Mouse (Mus musculus) liver, adult (tissue): ENCODE data around the gene Grid1.

Experiments used
- GATA4 ChIP-seq: IDR thresholded peaks from 2 replicates; pipeline ENCODE4 v1.6.1; 2014; ENCODE audit warnings: mild to moderate bottlenecking, low read length; ENCODE audit not compliant: insufficient replicate concordance

The Grid1 gene

DNA sequence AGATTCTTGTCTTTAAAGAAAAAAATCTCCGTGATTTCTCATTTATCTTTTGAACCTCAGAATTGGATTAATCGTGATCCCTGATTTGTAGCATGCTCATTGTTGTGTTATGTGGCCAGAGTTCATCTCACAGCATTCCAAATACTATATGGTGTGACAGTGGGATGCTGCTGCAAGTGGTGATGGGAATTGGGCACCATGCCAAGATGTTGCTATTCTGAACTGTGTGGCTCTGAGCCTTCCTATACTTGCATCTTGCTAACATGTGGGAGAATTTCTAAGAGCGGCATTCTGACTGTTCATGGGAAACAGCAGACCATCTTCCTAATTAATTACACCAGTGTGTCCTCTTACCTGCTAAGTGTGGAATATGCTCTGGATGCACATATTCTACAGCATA, 332.5 kb downstream of the Grid1 start:
- TF ChIP-seq GATA4: no peak

DNA sequence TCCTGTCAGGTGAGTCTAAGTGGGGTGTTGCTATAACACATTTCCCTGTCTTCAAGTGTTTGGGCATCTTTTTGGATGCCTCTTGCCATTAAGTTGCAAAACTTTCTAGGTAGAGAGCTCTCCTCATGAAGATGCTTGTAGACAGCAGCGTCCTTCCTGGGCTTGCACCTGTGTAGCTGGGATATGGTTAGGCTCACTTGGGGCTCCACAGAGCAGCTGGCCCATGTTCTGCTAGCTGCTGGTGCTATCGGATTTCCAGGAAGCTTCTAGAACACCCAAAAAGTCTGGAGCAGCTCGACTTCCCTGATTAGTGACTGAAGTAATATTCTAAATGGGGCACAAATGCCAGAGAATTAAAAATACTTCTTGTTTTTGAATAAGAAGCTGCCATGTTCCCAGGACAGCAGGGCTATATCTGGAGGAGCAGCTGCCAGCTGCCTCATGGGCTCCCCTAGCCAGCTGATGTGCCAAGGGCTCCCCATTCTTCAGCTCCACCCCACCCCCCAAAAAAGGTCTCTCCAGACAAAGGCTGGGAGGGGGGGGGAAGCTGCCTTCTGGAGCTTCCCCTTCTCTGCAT, 333.9 kb downstream of the Grid1 start:
- no peak for TF ChIP-seq GATA4

DNA sequence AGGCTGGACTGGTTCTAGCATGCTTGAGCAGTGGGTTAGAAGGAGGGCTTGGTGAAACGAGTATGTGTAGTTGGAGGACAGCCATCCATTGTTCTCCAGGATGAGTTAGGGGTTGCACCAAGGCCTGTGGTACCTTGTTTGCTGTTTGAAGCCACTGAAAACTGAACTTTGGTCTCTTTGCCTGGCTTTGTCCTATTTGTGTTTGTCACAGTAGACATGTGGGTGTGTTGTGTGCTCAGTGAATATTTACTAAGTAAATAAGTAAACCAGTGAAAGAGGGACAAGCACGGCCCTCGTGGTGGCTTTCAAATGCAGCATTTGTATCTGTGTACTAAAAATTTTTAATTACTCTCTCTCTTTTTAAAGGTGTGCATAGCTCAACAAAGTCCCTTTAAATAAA, 334.5 kb downstream of the Grid1 start:
- no peak for TF ChIP-seq GATA4

DNA sequence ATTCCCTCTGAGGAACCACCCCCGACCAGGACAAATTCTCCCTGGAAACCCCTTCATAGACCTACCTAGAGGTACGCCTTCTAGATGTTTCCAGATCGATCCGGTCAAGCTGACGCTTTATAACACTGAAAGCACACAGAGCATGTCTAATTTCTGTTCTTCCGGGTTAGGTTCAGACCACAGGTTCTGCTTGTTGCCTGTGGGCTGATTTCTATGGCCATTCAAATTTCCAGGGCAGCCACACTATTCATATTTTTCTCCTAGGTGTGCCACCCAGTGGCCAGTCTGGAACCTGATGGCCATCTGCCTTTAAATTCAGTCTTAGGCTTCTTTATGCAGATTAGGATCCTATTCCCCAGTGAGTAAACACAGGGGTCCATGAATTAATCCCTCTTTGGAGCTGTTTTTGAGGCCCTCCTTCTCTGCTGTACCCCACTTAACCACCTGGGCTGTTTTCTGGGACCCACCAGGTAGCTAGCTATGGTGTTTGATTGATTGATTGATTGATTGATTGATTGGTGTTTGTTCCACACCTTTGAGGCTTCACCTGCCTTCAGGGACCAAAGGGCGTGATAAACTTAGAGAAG, 337.3 kb downstream of the Grid1 start:
- TF ChIP-seq GATA4: no peak

DNA sequence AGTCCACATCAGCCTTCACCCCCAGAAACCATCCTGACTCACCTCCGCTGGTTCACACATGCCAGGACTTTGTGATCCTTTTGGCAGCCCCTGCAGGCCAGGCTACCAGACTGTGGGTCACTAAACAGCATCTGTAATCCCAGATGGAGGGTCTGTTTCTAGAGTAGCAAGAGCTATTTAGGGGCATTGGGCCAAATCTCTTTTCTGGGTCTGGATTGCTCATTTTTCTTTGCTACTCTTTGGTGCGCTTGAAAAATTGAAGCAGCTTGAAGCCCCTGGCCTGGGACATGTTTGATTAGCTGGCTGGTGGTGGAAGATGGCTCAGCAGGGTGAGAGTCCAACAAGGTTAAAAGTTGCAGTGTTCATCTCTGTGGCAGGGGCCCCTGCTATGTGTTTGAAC, 339.4 kb downstream of the Grid1 start:
- no peak for TF ChIP-seq GATA4

DNA sequence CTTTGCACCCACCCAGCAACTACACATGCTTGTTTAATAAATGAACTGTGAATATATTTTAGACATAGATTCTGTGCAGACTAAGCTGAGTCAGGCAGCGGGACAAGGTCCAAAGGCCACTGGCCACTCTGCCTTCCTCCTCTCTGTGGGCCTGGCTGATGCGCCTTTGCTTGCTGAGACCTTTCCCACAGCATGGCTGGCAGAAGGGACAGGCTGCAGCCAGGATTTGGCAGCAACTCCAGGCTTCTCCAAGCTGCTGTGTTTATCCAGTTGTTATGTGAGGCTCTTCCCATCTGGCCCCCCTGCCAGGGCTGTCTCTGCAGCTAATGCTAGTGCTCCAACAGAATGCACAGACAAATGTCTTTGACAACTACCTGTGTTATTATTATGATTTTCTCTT, 347.5 kb downstream of the Grid1 start:
- no peak for TF ChIP-seq GATA4

DNA sequence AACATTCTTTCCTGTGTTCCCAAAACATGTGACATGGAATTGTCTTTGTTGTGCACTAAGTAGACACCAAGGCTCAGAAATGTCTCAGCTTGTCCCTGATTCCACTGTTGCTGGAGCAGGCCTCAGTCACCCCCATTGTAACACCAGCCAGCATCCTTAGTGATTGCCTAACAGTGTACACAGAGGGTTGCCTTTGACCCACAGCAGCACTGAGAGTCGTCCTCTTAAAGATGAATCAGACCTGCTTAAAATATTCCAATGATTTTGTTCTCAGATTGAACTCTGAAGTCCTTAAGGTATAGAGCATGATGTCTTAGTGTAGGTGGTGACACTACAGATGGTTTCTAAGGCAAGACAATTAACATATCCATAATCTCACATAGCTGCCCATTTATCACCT, 354.0 kb downstream of the Grid1 start:
- TF ChIP-seq GATA4: no peak

DNA sequence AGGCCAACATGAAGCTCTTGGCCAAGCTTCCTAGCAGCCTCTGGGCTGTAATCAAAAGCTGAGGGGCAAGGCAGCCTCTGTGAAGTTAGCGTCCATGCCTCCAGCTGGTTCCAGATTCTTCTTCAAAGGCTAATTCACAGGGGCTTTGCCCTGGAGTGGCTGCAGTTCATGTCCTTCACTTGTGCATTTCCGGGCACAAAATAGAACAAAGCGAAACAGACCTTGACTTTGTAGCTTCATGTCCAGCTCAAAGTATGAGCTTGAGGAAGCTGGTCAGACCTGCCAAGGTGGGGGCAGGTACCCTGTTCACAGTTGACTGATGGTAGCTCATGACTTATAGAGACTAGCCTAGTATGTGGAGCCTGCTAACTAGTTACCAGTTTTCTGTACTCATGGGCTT, 356.1 kb downstream of the Grid1 start:
- no peak for TF ChIP-seq GATA4

DNA sequence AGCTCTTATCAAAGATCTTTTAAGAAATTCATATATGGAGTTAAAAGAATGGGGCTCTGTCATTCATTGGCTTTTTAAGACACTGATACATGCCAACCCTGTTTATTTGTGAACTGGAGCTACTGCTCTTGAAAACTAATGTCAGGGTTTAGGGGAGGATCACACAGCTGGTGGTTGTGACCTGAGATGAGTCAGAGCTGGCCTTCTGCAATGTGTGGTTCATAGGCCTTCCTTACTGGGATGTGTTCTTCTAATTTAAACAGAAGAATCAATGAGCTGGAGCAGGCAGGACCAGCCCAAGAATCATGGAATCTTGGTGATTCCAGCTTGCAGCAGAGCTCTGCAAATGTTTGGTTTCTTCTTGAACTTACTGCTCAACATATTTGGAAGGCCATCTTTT, 359.2 kb downstream of the Grid1 start:
- TF ChIP-seq GATA4: no peak

DNA sequence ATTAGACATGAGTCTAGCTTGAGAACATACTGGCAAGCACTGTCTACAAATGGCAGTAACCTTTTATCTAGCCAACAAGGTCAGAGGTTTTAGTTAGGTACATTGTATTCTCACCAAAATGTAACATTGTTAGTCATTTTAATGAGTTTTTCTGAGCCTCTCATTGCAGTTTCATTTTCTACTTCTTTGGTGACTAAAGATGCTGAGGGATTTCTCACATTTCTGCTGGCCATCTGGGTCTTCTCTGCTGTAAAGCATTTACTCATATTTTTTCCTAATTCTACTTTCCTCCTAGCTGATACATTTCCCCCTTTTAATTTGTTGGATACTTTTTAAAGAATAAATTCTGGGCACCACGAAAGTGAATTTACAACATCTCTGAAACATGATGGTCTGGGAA, 365.5 kb downstream of the Grid1 start:
- no peak for TF ChIP-seq GATA4

DNA sequence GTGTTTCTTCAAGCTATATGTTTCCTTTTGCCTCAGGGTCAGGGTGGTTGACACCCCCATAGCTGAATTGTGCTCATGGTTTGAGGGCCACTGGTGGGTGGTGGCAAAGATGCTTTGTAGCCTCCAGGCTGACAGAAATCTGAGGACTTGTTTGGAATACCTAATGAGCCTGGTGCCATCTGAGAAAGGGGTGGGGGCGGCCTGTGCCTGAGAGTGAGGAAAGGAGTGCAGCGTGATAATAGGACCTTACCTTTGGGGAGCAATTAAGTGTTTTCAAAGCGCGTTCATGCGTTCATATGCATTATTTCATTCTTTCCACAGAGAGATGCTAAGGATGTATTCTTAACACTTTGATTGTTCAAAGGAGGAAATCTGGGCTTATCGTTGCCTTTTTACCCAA, 372.3 kb downstream of the Grid1 start:
- TF ChIP-seq GATA4: no peak

DNA sequence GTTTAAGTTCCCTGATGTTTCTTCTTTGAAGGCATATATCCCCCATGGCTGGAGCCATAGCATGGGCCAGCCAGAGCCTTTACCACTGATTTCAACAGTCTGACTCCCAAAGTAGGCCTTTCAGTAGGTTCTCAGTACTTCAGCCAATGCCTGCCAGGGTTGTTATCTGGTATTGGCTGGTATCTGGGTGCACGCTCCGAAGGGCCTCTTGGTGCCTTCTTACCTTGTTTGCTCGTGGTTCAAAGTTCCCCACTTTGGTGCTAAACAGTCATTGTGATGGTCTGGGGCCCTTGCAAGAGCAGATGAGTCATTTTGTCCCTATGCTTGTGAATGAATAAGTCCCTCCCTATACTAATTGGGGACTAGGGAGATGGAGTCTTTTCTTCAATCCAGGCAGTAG, 377.5 kb downstream of the Grid1 start:
- TF ChIP-seq GATA4: no peak

DNA sequence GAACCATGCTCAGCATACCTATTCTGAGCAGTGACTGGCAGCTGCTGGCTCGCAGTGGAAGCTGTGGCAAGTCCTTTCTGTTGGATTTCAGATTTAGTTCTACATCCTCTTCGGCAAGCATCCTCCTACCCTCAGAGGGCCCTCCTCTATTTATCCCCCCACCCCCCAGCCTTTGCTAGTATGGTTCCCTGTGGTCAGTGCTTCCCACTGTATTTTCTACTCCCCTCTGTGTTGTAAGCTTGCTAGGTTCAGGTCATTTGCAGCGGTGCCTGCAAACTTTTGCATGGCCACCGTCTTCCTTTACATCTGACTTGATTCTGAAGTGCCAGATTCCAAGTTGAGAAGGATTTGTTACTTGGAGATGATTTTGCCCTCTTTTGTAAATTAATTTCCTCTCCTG, 378.5 kb downstream of the Grid1 start:
- no peak for TF ChIP-seq GATA4

DNA sequence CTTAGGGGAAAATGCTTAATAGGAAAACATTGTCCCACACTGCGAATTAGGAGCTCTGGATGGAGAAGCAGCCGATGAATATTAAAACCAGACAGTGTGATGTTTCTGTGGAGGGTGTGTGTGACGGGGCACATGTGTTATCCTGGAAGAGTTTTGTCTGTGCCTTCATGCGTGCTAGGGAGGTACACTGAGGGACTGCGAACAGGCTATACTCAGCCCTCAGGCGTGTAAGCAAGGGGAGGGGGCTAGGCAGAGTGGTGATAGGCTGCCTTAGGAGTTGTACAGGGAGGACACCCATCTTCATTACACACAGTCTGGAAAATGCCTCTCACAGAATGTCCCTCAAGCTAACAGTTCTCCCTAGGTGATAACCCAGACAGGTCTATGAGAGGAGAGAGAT, 379.0 kb downstream of the Grid1 start:
- no peak for TF ChIP-seq GATA4

DNA sequence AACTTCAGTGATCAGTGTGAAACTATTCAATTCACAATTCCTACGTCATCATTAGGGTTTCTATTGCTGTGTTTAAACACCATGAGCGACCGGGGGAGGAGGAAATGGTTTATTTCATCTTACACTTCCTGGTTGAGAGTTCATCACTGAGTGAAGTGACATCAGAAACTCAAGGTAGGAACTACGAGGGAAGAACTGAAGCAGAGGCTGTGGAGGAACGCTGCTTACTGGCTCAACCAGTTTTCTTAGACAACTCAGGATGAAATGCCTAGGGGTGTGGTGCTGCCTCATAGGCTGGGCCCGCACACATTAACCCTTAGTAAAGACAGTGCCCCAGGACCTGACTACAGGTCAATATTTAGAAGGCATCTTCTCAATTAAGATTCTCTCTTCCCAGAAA, 389.5 kb downstream of the Grid1 start:
- no peak for TF ChIP-seq GATA4

DNA sequence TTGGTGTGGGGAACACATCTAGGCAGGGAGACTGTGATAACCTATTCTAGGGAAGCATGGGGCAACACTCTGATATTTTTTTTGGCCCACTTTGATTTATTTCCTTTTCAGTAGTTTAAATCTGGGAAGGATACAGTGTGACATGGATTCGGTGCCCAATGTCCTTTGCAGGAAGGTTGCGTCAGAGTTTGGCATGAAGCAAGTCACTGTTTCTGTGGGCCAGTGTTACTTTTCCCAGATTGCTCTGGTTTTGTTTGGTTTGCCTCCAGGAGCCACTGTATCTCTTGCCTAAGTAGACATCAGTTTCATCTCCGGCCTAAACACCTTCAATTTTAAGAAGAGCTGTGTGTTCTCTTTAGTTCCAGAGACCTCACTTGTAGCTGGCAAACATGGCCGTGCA, 399.1 kb downstream of the Grid1 start:
- no peak for TF ChIP-seq GATA4

DNA sequence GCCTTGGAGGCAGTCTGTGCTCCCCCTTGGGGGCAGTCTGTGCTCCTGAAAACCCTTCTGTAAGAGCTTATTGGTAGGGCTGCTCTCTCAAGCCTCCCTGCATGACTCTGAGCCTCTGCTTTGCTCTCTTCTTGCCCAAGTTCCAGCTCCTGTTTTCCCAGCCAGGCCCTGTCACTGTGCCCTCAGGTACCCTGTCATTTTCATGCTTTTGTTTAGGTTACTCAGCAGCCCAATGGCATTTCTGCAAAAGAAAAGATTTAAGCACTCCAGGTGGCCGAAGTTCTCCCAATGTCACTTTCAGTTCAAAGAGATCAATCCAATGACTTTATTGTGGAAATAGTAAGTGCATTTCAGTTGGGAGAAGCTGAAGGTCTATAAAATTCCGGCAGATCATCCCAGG, 402.3 kb downstream of the Grid1 start:
- no peak for TF ChIP-seq GATA4
